Mouse (Mus musculus): Measurements from ENCODE around the gene Wipf2. TPM values are rescaled to one million over a fixed set of nuclear protein-coding genes. Genes with fewer than 3 reads are reported as not detected.
A peak's percentile ranks its signal among the peaks of the same experiment; 100 is the strongest.
"Not testable (repeated sequence)": the region's sequence is repeated elsewhere in the genome, so short reads cannot be mapped to it uniquely, and the experiment has no call there.

Wipf2 gene
- polyA plus RNA-seq (2015; fragmentation: Nextera tagmentation; extraction: Ambion mirVana), result 4.9 and 5.4 TPM in 2 replicates

DNA sequence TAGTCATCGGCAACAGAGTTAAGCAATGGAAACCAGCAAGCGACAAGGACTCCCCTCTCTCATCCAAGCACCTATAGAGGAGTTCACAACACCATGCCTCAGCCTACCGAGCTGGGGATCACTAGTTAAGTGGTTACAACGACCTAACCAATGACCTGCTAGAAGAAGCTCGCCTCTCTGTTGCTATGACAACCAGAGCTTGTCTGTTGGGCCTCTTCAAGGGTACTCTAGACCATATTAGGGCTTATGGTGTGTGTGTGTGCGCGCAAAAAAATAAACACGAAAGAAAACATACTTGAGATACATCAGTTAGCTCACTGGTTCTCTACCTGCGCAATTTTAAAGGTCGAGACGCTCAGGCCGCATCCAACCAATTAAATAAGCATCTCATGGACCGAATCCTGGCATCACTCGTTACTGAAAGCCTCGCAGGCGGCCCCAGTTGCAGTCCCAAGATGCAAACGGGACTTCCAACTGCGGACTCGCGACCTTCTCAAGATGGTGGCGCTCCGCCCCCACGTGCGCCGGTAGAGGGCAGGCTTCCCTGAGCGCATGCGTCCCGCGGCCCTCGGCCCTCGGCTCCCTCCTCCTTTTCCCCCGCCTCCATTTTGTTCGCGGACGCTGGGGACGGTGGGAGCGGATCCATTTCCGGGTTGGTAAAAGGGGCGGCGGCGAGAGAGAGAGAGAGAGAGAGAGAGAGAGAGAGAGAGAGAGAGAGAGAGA is at the start of gene Wipf2:
Wipf2 (plus strand) TSS at position 611 of the 723 bp plus-strand sequence.
- peak within 1 kb of the TSS; percentile 60 for H3K4me3 ChIP-seq
- 6% methylated on average over 32 of the region's 41 CpGs for WGBS

DNA sequence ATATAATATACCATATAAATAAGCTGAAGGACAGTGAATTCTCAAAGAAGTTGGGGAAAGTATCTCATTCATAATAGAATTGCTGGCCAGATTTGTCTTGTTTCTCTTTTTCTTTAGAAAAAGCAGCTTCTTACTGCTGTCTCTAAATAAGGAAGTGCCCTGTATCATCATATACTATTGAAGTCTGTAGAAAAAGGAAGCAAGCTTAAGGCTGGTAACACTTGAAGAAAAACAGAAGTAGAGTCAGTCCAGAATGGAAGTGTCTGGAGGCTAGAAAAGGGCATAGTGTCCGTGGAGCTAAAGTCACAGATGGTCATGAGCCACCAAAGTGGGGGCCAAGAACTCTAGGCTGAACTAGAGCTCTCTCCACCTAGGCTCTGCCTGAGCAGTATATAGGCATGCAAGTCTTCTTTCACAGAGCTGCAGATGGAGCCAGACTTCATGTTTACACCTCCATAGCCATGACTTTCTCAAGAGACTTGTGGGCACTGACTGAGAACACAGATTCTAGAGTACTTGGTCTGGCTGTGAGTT is 46.7 kb upstream of the Wipf2 start:
- Histone ChIP-seq H3K4me2 (replicated peaks) (no peak overlapping the region), H3K27ac (no peak overlapping the region), H3K9ac (no peak overlapping the region), H3K36me3 (peaks cover 96% of the 10 kb centered on the region), H3K9me3 (no peaks in the 10 kb centered on the region), H3K27me3 (no peaks in the 10 kb centered on the region), H3K4me3 (no peak overlapping the region), H3K4me1 (peaks cover under 1% of the 10 kb centered on the region; the same call in 1 of the 2 replicates)
- ATAC-seq (ENCODE audit: low FRiP score, low read depth), result no peak
- WGBS, result 97% methylated on average over 1 of the region's 1 CpGs

More for the DNA sequence above, at the start of gene Wipf2:
- H3K4me1 ChIP-seq, result peaks cover 11% of the 10 kb centered on the region
- peak within 1 kb of the TSS; percentile 78 for H3K9ac ChIP-seq
- no peaks in the 10 kb centered on the region for H3K9me3 ChIP-seq
- H3K27me3 ChIP-seq, result no peaks in the 10 kb centered on the region
- H3K4me2 ChIP-seq (replicated peaks), result peak within 1 kb of the TSS; percentile 79
- H3K27ac ChIP-seq, result peak within 1 kb of the TSS; percentile 90
- ATAC-seq (ENCODE audit: low FRiP score, low read depth), result peak; percentile 91
- peaks cover 24% of the 10 kb centered on the region for H3K36me3 ChIP-seq

DNA sequence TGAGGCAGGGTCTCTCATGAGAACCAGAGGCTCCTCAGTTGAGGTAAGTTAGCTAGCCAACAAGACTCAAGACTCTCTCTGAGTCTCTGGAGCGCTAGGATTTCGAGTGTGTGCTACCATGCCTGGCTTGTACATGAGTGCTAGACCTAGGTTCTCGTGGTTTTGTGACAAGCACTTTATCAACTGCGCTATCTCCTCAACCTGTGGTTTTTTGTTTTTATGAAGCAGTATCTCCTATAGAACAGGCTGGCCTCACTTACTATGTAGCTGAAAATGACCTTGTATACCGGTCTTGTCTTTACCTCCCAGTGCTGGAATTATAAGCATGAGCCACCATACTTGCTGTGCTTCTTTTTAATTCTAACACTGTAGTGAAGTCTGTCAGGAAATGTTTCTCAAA is 42.5 kb upstream of the Wipf2 start:
- WGBS, result 94% methylated on average over 5 of the region's 5 CpGs
- no peaks in the 10 kb centered on the region for H3K27me3 ChIP-seq
- H3K36me3 ChIP-seq, result peaks cover 99% of the 10 kb centered on the region
- no peak overlapping the region for H3K9ac ChIP-seq
- no peak for ATAC-seq (ENCODE audit: low FRiP score, low read depth)
- no peaks in the 10 kb centered on the region for H3K9me3 ChIP-seq
- no peak overlapping the region for H3K4me2 ChIP-seq (replicated peaks)
- no peaks in the 10 kb centered on the region for H3K4me1 ChIP-seq
- H3K27ac ChIP-seq, result no peak overlapping the region
- H3K4me3 ChIP-seq, result no peak overlapping the region

DNA sequence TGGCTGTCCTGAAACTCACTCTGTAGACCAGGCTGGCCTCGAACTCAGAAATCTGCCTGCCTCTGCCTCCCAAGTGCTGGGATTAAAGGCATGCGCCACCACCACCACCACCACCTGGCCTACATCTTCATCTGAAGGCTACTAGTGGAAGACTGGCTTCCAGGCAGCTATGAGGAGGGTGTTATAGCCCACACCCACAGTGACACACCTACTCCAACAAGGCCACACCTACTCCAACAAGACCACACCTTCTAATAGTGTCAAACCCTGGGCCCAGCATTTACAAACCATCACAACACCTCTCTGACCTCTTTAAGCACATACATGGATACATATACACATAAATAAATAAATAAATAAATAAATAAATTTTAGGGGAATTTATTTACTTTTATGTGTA is 37.4 kb upstream of the Wipf2 start:
- not testable (repeated sequence) for ATAC-seq (ENCODE audit: low FRiP score, low read depth); H3K4me1 ChIP-seq
- H3K36me3 ChIP-seq, result peaks cover 95% of the 10 kb centered on the region

DNA sequence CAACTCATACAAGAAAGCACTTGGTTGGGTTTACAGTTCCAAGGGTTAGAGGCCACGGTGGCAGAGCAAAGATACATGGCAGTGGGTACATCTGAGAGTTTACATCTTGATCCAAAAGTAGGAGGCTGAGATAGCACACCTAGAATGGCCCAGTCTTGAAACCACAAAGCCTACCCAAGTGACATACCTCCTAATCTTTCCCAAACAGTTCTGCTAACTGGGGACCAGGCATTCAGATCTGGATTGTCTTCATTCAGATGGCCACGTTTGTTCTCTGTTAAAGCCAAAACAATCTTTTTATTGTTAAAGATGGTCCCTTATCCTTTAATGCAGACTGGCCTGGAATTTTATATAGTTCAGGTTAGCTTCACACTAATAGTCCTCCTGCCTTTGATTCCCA is 35.6 kb upstream of the Wipf2 start:
- Histone ChIP-seq H3K4me2 (replicated peaks) (no peak overlapping the region), H3K36me3 (peaks cover 95% of the 10 kb centered on the region)
- WGBS, result 88% methylated on average over 2 of the region's 2 CpGs

More for the DNA sequence above, 37.4 kb upstream of the Wipf2 start:
- H3K27me3 ChIP-seq; H3K9me3 ChIP-seq; H3K9ac ChIP-seq; H3K4me2 ChIP-seq (replicated peaks); H3K27ac ChIP-seq; H3K4me3 ChIP-seq: not testable (repeated sequence)
- WGBS, result 93% methylated on average over 2 of the region's 2 CpGs

DNA sequence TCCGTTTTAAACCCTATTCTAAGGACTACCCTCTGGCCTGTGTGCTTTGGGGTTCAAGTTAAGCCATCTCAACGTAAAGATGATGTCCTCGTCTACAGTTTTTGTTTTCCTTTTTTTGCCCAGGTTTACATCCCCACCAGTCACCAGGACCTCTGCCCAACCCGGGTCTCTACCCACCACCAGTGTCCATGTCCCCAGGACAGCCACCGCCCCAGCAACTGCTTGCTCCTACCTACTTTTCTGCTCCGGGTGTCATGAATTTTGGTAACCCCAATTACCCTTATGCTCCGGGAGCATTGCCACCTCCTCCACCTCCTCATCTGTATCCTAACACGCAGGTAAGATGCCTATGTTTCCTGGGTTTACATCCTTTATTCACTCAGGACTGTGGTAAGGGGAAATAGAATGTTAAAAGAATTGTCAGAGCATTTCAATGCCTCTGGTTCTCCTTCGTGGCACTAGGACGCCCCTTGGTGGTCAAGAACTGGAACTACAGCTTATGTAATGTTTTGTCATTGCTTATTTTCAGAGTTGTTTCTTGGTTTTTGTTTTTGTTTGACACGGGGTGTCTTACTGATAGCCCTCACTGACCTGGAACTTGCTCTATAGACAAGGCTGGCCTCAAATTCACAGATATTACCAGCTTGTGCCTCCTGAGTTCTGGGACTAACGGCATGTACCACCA is 34.2 kb upstream of the Wipf2 start:
- Histone ChIP-seq H3K27ac (no peak overlapping the region), H3K27me3 (no peaks in the 10 kb centered on the region), H3K4me3 (no peak overlapping the region), H3K4me2 (replicated peaks) (no peak overlapping the region), H3K36me3 (peaks cover 95% of the 10 kb centered on the region), H3K9me3 (no peaks in the 10 kb centered on the region), H3K9ac (no peak overlapping the region), H3K4me1 (no peaks in the 10 kb centered on the region)
- ATAC-seq (ENCODE audit: low FRiP score, low read depth), result no peak
- WGBS, result 76% methylated on average over 12 of the region's 12 CpGs

More for the DNA sequence above, 35.6 kb upstream of the Wipf2 start:
- no peaks in the 10 kb centered on the region for H3K27me3 ChIP-seq
- H3K4me1 ChIP-seq, result no peaks in the 10 kb centered on the region
- no peak overlapping the region for H3K4me3 ChIP-seq
- H3K9ac ChIP-seq, result no peak overlapping the region
- no peaks in the 10 kb centered on the region for H3K9me3 ChIP-seq
- no peak overlapping the region for H3K27ac ChIP-seq
- no peak for ATAC-seq (ENCODE audit: low FRiP score, low read depth)

DNA sequence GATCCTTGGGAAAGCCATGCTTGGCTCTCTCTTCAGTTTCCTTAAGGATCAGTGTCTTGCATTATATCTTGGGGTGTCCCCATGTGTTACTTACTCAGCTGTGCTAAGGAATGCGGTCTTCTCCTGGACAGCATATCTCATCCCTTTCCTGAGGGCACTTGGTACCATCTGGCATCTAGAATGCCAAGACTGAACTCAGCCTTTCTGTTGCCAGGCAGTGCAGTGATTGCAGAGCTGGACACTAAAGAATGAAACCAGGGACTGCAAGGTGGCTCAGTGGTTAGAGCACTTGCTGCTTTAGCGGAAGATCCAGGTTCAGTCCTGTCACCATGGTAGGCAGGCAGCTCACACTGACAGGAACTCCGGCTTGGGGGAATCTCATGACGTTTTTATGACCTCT is 33.6 kb upstream of the Wipf2 start:
- Histone ChIP-seq H3K9ac (no peak overlapping the region), H3K27ac (no peak overlapping the region), H3K4me1 (no peaks in the 10 kb centered on the region), H3K4me2 (replicated peaks) (no peak overlapping the region), H3K36me3 (peaks cover 93% of the 10 kb centered on the region), H3K9me3 (no peaks in the 10 kb centered on the region), H3K4me3 (no peak overlapping the region), H3K27me3 (no peaks in the 10 kb centered on the region)
- WGBS, result 81% methylated on average over 4 of the region's 4 CpGs
- ATAC-seq (ENCODE audit: low FRiP score, low read depth), result no peak

DNA sequence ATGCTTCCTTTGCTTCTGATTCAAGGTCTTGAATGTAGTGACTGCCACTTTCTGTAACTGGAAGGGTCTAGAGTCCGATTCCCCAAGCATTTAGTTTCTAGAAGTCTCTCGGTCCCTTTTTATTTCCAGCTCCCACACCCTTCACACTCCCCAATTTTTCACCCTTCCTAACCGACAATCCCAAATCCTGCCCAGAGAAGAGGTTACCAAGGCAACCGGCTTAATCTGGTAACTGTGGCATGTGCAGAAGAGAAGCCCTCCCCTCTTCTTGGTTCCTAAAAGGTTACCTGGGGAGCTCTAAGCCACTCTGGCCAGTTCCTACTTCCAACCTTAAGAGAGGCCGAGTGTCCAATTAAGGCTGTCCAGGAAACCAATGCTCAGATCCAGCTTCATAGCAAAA is 28.1 kb upstream of the Wipf2 start:
- no peak overlapping the region for H3K27ac ChIP-seq
- ATAC-seq (ENCODE audit: low FRiP score, low read depth), result no peak

DNA sequence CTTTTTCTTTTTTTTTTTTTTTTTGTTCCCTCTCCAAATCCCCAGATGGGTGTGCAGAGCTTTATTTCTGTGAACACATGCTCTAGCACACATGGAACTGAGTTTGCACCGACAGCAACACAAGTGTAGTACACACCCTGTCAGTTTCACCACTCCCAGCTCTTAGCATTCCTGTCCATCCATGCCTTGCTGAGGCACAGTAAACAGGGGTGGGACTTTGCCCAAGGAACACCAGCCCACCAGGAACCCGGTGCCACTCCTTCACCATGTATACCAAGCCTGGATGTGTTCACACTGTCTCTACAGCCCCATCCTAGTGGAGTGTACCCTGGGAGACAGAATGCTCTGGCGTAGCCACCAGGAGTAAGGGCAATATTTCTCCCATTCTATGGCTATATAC is 27.7 kb upstream of the Wipf2 start:
- H3K27me3 ChIP-seq, result peaks cover 25% of the 10 kb centered on the region
- no peak overlapping the region for H3K27ac ChIP-seq
- H3K36me3 ChIP-seq, result peaks cover 39% of the 10 kb centered on the region
- H3K4me2 ChIP-seq (replicated peaks), result no peak overlapping the region
- ATAC-seq (ENCODE audit: low FRiP score, low read depth), result no peak
- no peaks in the 10 kb centered on the region for H3K9me3 ChIP-seq
- H3K4me1 ChIP-seq, result peaks cover 41% of the 10 kb centered on the region
- H3K4me3 ChIP-seq, result no peak overlapping the region
- 52% methylated on average over 3 of the region's 3 CpGs for WGBS
- no peak overlapping the region for H3K9ac ChIP-seq

More for the DNA sequence above, 28.1 kb upstream of the Wipf2 start:
- 50% methylated on average over 5 of the region's 5 CpGs for WGBS
- Histone ChIP-seq H3K9ac (no peak overlapping the region), H3K36me3 (peaks cover 42% of the 10 kb centered on the region), H3K9me3 (no peaks in the 10 kb centered on the region), H3K4me3 (no peak overlapping the region), H3K27me3 (peaks cover 25% of the 10 kb centered on the region), H3K4me1 (peaks cover 41% of the 10 kb centered on the region), H3K4me2 (replicated peaks) (no peak overlapping the region)

DNA sequence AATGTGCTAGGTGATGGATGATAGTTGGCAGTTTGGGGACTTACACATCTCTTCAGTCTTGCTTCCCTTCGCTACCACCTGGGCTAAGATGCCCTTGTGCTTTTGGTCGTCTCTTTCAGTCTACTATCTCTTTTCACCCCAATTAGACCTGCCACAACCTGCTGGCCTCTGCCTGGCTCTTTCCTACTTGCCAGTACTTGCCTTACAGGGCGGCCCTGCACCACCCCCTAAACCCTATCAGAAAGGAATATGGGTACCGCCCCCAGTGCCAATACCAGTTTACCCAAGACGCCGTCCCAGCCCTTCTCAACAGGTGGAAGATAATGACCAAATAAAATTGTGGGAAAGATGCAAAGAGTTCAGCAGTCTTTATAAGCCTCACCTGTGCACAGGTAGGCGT is 27.3 kb upstream of the Wipf2 start:
- Histone ChIP-seq H3K4me3 (peak overlapping the region; percentile 81), H3K36me3 (peaks cover 36% of the 10 kb centered on the region), H3K27me3 (peaks cover 25% of the 10 kb centered on the region), H3K4me1 (peaks cover 41% of the 10 kb centered on the region), H3K27ac (no peak overlapping the region), H3K9ac (no peak overlapping the region), H3K4me2 (replicated peaks) (peak overlapping the region; percentile 95), H3K9me3 (no peaks in the 10 kb centered on the region)
- ATAC-seq (ENCODE audit: low FRiP score, low read depth), result no peak
- WGBS, result 27% methylated on average over 7 of the region's 7 CpGs

DNA sequence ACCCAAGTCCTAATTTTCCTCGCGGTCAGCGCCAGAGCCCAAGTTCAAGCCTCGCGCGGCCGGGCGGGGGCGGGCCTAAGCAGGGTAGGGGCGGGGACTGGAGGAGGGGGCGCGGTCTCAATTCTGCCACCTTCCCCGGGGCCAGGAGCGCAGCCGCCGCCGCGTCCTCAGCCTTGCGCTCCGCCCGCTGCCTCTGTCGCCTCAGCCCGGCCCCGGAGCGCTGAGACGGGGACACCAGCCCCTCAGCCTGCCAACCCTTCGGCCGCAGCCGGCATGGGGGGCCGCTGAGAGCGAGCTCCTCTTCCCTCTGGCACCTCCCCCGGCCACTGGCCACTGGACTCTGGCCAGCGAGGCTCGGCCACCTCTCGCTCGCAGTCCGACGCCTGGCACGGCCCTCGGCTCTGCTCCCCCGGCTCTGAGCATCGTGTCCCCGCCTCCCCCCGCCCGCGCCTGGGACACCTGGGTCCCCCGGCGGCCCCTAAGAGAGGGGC is 26.7 kb upstream of the Wipf2 start, which contains the start of gene Rapgefl1:
Rapgefl1 (plus strand) TSS at position 135 of the 491 bp plus-strand sequence.
- Histone ChIP-seq H3K9me3 (no peaks in the 10 kb centered on the region), H3K27ac (peak within 1 kb of the TSS; percentile 39; the same call in 1 of the 2 replicates), H3K36me3 (peaks cover 30% of the 10 kb centered on the region), H3K4me3 (peak within 1 kb of the TSS; percentile 81), H3K9ac (peak within 1 kb of the TSS; percentile 84), H3K27me3 (peaks cover 25% of the 10 kb centered on the region), H3K4me1 (peaks cover 41% of the 10 kb centered on the region), H3K4me2 (replicated peaks) (peak within 1 kb of the TSS; percentile 95)
- WGBS, result under 1% methylated on average over 46 of the region's 48 CpGs
- ATAC-seq (ENCODE audit: low FRiP score, low read depth), result peak; percentile 85

DNA sequence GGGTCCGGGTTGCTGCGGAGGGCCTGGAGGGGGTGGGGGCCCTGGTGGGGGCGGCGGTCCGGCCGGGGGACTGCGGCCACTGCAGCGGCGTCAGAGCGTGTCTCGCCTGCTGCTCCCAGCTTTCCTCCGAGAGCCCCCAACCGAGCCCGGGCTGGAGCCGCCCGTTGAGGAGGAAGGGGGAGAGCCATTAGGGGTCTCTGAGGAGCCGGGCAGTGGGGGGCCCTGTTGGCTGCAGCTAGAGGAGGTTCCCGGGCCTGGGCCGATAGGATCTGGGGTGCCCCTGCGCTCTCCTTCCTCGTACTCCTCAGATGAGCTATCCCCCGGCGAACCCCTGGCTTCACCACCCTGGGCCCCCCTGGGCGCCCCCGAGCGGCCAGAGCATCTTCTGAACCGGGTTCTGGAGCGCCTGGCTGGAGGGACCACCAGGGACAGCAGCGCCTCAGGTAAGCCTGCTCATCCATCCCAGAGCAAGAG is 26.2 kb upstream of the Wipf2 start:
- H3K27ac ChIP-seq, result no peak overlapping the region
- H3K9ac ChIP-seq, result peak overlapping the region; percentile 84
- no peak for ATAC-seq (ENCODE audit: low FRiP score, low read depth)
- peaks cover 41% of the 10 kb centered on the region for H3K4me1 ChIP-seq
- peak overlapping the region; percentile 81 for H3K4me3 ChIP-seq
- peaks cover 25% of the 10 kb centered on the region for H3K36me3 ChIP-seq
- peak overlapping the region; percentile 95 for H3K4me2 ChIP-seq (replicated peaks)
- H3K27me3 ChIP-seq, result peaks cover 25% of the 10 kb centered on the region
- 2% methylated on average over 27 of the region's 29 CpGs for WGBS
- H3K9me3 ChIP-seq, result no peaks in the 10 kb centered on the region

Data from limb, embryonic 13.5 days (tissue).